Mouse (Mus musculus) right cerebral cortex, adult 2 months (tissue): ENCODE measurements around the gene Cd244a.

Experiments used
- DNase-seq, 2 experiments: peaks; one replicate each; pipeline ENCODE4 v3.0.0; 2021 to 2022; ENCODE audit warnings: low spot score in 2 of 2

Cd244a gene

GRCm38 (mm10) chr1:171648840-171649239 is 89.8 kb downstream of the Cd244a start:
- no peak for DNase-seq

- DNase-seq: no peak
These were observed 93.7 kb downstream of the Cd244a start, which contains the start of gene Slamf7 for GRCm38 (mm10) chr1:171652734-171653133. Gene Slamf7 (minus strand): TSS chr1:171653035.

DNA sequence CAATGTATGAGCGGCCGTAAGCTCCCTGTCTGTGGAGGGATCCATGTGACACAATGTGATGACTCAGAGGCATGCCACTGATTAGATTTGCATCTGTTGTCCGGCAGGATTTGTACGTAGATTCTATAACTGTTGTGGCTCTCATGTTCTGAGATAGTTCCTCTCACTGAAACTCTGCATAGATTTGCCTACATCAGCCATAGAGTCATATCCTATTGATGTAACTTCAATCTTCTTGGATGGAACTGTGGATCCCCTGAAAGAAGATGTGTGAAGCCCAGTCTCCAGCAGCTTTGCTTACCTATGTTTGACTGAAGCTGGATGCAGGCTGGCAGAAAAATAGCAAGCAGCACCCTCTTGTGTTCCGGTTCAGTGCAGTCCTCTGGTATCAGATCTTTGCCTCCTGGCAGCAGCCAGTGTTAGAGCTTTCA is 99.6 kb downstream of the Cd244a start:
- peak; percentile 49 to 59 for DNase-seq
